Comparison of ENCODE assay signal across 15 mouse cellular contexts in the genomic region with DNA sequence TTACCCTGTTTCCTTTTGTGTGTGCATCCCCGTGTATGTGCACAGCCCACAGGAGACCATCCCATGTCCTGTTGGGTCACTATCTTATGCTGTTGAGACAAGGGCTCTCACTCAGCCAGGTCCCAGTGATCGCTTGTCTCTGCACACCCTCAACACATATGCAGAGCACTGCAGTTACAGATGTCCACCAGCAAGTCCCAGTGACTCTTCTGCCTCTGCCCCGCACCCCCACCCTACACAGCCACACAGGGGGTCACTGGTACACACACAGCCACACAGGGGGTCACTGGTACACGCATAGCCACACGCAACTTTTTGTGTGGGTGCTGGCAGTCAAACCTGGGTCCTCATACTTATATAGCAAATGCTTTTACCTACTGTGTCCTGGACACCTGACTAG.
"Had no signal": no experiment of that assay in that cellular context is flagged by ENCODE, and none has a peak within 500 bp of the region (broad histone marks: within the 10 kb centered on the region; RNA-seq: fewer than 3 reads in every experiment).

No protein-coding gene starts in this region.

- H3K9me3 ChIP-seq: liver, embryonic 15.5 days; midbrain, embryonic 13.5 days; midbrain, embryonic 15.5 days; neural tube, embryonic 12.5 days; stomach, embryonic 15.5 days had no signal

- H3K4me2 ChIP-seq: liver, embryonic 15.5 days; lung, embryonic 14.5 days; midbrain, embryonic 11.5 days; midbrain, embryonic 13.5 days; midbrain, embryonic 15.5 days; neural tube, embryonic 12.5 days; stomach, embryonic 15.5 days had no signal

- H3K27ac ChIP-seq: liver, embryonic 15.5 days; midbrain, embryonic 13.5 days; midbrain, embryonic 15.5 days; neural tube, embryonic 12.5 days; stomach, embryonic 15.5 days; stomach, postnatal 0 days had no signal

- H3K4me3 ChIP-seq: liver, embryonic 15.5 days; midbrain, embryonic 13.5 days; midbrain, embryonic 15.5 days; neural tube, embryonic 12.5 days; stomach, embryonic 15.5 days had no signal

- H3K27me3 ChIP-seq: liver, embryonic 15.5 days; midbrain, embryonic 13.5 days; midbrain, embryonic 15.5 days; neural tube, embryonic 12.5 days; stomach, embryonic 15.5 days had no signal

- H3K9ac ChIP-seq: liver, embryonic 15.5 days; lung, embryonic 14.5 days; midbrain, embryonic 13.5 days; midbrain, embryonic 15.5 days; neural tube, embryonic 12.5 days; stomach, embryonic 15.5 days had no signal

- ATAC-seq: midbrain, embryonic 13.5 days; midbrain, embryonic 15.5 days had no signal

- DNase-seq: lung, adult 18-20 months; lung, embryonic 14.5 days; lung, postnatal 10 days; lung, postnatal 4 days; right cerebral cortex, postnatal 14 days; thymus, adult 2 months; thymus, postnatal 25 days; thymus, postnatal 4 days had no signal

- H3K4me1 ChIP-seq: liver, embryonic 15.5 days; midbrain, embryonic 13.5 days; midbrain, embryonic 15.5 days; neural tube, embryonic 12.5 days; stomach, embryonic 15.5 days had no signal
